In genomic region chr4:155488232-155489025, GRCm38 (mm10) we compare ENCODE assay signal across 8 mouse cellular contexts. TPM values are rescaled to one million over a fixed set of nuclear protein-coding genes. Genes with fewer than 3 reads are reported as not detected.
DNase-seq lines count a peak whose midpoint lies in the region; ATAC-seq lines count a peak whose summit lies in the region.

No protein-coding gene starts in this region.

- 0 out of 2 replicates have a peak, but pooled peaks have one; percentile 12 for ATAC-seq in common myeloid progenitor, adult 5-6 weeks (replicated peaks; ENCODE audit: low read depth, poor library complexity, severe bottlenecking)
- peak; percentile 71 for ATAC-seq in heart, embryonic 12.5 days (ENCODE audit: insufficient number of reproducible peaks, low FRiP score)
- peak; percentile 70 for ATAC-seq in kidney, embryonic 15.5 days (replicated peaks; ENCODE audit: low FRiP score)

- H3K4me1 ChIP-seq in heart, embryonic 12.5 days (replicated peaks), result peaks cover 52% of the 10 kb centered on the region
- H3K4me1 ChIP-seq in kidney, embryonic 15.5 days, result peaks cover 62% of the 10 kb centered on the region

- no peaks in the 10 kb centered on the region for H3K9me3 ChIP-seq in heart, embryonic 12.5 days (replicated peaks)
- no peaks in the 10 kb centered on the region for H3K9me3 ChIP-seq in kidney, embryonic 15.5 days (replicated peaks)

- DNase-seq in right cerebral cortex, adult 18-20 months, result peak; percentile 28
- DNase-seq in right cerebral cortex, postnatal 36 days (ENCODE audit: low spot score in 2 of 2), result no peak
- DNase-seq in lung, postnatal 14 days, result peak; percentile 87
- DNase-seq in spleen, postnatal 36 days (ENCODE audit: low spot score in 2 of 2), result peak; percentile 44 to 67
- no peak for DNase-seq in layer of hippocampus, postnatal 36 days

- no peaks in the 10 kb centered on the region for H3K27me3 ChIP-seq in heart, embryonic 12.5 days (replicated peaks)
- no peaks in the 10 kb centered on the region for H3K27me3 ChIP-seq in kidney, embryonic 15.5 days

- H3K36me3 ChIP-seq in heart, embryonic 12.5 days, result no peaks in the 10 kb centered on the region
- no peaks in the 10 kb centered on the region for H3K36me3 ChIP-seq in kidney, embryonic 15.5 days

- peak overlapping the region; percentile 0; the same call in 1 of the 2 replicates for H3K4me2 ChIP-seq in heart, embryonic 12.5 days
- peak overlapping the region; percentile 18; the same call in 1 of the 2 replicates for H3K4me2 ChIP-seq in kidney, embryonic 15.5 days

- peak overlapping the region; percentile 4 for H3K9ac ChIP-seq in heart, embryonic 12.5 days
- H3K9ac ChIP-seq in kidney, embryonic 15.5 days, result no peak overlapping the region

- 56% methylated on average over 8 of the region's 8 CpGs for WGBS in heart, embryonic 12.5 days
- WGBS in kidney, embryonic 15.5 days, result 45% methylated on average over 8 of the region's 8 CpGs

- H3K27ac ChIP-seq in heart, embryonic 12.5 days (ENCODE audit: poor library complexity, severe bottlenecking), result peak overlapping the region; percentile 85
- peak overlapping the region; percentile 85 for H3K27ac ChIP-seq in kidney, embryonic 15.5 days

- H3K4me3 ChIP-seq in heart, embryonic 12.5 days, result no peak overlapping the region
- H3K4me3 ChIP-seq in kidney, embryonic 15.5 days (replicated peaks), result no peak overlapping the region

RNA-seq across cellular contexts. Expression of gene Gnb1, which starts 2.7 kb away (rescaled TPM):
- 174 and 208 TPM in 2 replicates for total RNA-seq in common myeloid progenitor, adult 5-6 weeks (2017)
- polyA plus RNA-seq in heart, embryonic 12.5 days (2016; fragmentation: Nextera tagmentation; extraction: Ambion mirVana), result 394 and 400 TPM in 2 replicates
- polyA plus RNA-seq in kidney, embryonic 15.5 days (2015; fragmentation: Nextera tagmentation; extraction: Ambion mirVana), result 476 and 488 TPM in 2 replicates
- 100 to 1,000 TPM; 744 to 792 TPM for total RNA-seq in layer of hippocampus, postnatal 36 days (2021)

RNA-seq across cellular contexts. Expression of gene Tmem52, which starts 19.5 kb away (rescaled TPM):
- not detected in 2 replicates for total RNA-seq in common myeloid progenitor, adult 5-6 weeks (2017)
- not detected in 2 replicates for polyA plus RNA-seq in heart, embryonic 12.5 days (2016; fragmentation: Nextera tagmentation; extraction: Ambion mirVana)
- 1.0 and 1.1 TPM in 2 replicates for polyA plus RNA-seq in kidney, embryonic 15.5 days (2015; fragmentation: Nextera tagmentation; extraction: Ambion mirVana)
- 1 to 10 TPM; 2.0 to 6.6 TPM for total RNA-seq in layer of hippocampus, postnatal 36 days (2021)

Comparison
In these comparisons a context has a peak if more than half of its experiments do, and no peak if none do; other contexts are left out.
1. DNase-seq: peak in right cerebral cortex, adult 18-20 months (single experiment), lung, postnatal 14 days (single experiment) and spleen, postnatal 36 days (2 of 2); none in right cerebral cortex, postnatal 36 days (0 of 2) and layer of hippocampus, postnatal 36 days (0 of 2).
2. ATAC-seq: peak in every context shown above with its lines; median percentile 71 in heart, embryonic 12.5 days; 70 in kidney, embryonic 15.5 days; 12 in common myeloid progenitor, adult 5-6 weeks.